Mouse (Mus musculus) spleen, postnatal 4 days (tissue): ENCODE measurements around the gene Fam76a.
A peak's percentile ranks its signal among the peaks of the same experiment; 100 is the strongest.

Experiments used
- DNase-seq, 2 experiments: peaks; one replicate each; pipeline ENCODE4 v3.0.0; 2022; ENCODE audit warnings: low spot score in 2 of 2

The Fam76a gene

DNA sequence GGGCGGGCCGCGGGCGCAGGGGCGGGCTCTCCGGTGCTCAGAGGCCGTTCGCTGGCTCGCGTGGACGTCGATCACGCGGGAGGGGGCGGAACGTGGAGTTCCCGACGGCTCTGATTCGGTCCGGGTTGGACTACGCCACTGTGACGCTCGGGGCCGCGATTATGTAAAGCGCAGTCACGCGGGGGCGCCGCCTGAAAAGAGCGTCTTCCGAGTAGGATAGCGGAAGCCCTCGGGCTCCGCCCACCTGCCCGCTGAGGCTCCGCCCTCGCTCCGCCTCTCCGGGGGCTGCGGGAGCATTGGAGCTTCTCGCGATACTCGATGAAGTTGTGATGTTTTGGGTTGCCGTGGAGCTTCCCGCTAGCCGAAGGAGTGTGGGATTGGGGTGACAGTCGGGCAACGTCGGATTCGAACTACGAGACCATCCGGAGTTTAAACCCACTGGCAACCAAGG lies at the start of gene Fam76a:
Fam76a (minus strand) TSS at position 1 of the 451 bp plus-strand sequence.
- DNase-seq = peak; percentile 99

DNA sequence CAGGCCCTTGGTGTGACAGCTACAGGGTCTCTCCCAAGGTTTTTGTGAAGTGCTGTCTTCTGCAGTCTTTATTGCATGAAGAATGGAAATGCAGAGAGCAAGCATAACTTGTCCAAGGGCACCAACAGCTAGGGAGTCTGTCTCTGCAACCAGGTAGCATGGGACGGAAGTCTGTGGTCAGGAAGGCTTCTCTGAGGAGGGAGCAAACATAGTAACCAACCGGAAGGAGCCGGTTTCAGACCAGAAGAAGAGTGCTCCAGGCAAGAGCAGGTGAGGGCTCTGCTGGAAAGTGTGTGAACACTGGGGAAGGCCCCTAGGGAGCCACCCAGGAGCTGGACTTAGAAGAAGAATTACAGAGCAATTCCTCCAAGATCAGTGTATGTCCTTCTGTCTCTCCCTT lies 49.7 kb upstream of the Fam76a start:
- no peak for DNase-seq

DNA sequence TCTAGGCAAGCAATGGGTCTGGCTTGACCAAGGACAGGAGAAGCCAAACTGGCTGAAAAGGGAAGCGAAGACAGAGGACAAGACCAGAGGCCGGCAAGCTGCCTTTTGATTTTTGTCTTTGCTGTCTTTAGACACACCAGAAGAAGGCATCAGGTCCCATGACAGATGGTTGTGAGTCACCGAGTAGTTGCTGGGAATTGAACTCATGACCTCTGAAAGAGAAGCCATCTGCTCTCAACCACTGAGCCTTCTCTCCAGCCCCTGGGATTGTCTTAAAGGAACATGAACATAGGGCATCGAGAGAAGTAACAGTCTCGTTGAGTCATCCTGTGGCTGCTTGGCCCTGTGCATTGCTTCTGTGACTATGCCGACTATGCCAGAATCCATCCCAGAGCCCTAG lies 49.2 kb upstream of the Fam76a start:
- DNase-seq = no peak

DNA sequence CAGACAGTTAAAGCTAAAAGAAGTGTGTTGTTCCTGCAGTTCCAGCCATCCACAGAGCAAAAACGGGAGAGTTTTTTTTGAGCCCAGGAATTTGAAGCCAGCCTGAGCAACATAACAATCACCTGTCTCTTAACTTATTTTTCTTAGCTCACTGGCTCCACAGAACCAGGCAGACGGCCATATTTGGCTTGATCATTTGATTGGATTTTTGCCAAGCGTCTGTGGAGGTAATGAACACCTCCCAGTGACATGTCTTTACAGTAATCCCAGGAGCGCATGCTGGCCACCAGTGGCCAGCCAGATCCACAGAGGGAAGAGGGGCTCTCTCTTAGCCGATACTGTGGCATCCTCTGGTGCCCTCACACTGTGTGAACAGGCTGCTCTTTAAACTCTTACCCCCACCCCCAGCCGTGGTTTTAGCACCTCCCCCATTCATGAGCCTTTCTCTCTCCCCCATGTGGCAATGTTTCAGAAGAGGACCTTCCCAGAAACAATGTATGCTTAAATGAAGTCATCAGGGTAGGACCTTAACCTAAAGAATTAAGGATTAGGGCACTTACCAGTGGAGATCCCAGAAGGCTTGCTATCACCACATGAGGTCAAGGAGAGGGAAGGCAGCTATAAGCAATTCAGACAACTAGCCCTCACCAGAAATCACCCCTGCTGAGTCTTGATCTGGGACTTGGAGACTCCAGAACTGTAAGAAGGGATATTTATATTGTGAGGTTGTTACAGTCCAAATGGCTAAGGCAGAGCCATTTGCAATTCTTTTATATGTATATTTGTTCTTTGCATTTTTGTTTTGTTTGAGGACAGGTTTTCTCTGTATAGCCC lies 46.0 kb upstream of the Fam76a start:
- no peak for DNase-seq

DNA sequence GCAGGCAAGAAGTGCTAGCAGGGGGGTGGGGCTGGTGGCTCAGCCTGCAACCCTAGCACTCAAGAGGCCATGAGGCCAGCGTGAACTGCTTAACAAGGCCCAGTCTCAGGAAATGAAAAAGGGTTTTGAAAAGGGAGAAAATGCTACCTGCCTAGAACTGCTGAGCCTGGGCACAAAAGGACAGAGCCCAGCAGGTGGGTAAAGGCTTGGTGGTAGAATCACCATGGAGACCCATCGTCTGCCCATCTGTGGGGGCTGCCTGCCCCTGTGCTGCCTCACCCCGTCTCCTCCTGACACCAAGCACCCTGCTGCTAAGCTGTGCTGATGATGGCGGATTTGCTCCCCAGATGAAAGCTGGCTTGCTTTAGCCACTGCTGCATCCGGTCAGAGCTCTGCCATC lies 42.1 kb upstream of the Fam76a start:
- no peak for DNase-seq

DNA sequence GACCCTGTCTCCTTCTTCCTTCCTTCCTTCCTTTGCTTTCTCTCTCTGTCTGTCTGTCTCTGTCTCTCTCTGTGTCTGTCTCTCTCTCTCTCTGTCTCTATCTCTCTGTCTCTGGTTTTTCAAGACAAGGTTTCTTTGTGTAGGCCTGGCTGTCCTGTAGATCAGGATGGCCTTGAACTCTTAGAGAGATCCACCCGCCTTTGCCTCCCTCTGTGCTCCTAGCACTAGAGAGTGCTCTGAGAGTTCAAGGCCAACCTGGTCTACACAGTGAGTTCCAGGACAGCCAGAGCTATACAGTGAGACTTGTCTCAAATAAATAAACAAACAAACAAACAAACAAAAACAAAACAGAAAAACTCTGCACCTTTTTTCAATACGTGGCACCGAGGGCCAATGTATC lies 41.7 kb upstream of the Fam76a start:
- DNase-seq = no peak

DNA sequence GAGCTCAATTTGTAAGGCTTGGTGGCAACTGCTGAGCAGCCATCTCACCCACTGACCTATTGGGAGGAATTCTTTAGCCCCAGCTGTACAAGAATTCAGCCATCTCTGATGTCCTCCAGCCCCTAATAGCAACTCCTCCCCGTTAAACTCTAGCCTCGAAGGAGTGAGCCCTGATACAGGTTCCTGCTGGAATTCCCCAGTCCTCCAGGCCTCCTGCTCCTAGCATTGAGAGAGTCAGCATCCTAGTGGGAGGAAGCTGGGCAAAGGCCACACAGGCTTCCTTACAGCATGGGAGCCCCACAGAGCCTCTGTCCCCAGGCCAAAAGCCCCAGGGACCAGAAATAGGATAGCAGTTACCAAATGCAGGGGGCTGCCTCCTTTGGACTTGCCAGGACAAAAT lies 41.1 kb upstream of the Fam76a start:
- DNase-seq = no peak

DNA sequence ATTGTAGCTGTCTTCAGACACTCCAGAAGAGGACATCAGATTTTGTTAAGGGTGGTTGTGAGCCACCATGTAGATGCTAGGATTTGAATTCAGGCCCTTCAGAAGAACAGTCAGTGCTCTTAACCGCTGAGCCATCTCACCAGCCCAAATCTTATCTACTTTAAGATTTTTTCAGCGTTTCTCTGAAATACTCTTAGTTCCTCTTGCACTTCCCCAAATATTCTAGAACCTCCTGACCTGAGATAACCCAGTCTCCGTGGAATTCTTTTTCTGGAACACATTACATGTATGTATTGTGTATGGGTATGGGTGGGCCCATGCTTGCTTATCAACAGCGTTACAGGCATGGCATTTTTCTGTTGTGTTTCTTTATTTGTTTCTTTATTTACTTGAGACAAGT lies 40.3 kb upstream of the Fam76a start:
- no peak for DNase-seq

DNA sequence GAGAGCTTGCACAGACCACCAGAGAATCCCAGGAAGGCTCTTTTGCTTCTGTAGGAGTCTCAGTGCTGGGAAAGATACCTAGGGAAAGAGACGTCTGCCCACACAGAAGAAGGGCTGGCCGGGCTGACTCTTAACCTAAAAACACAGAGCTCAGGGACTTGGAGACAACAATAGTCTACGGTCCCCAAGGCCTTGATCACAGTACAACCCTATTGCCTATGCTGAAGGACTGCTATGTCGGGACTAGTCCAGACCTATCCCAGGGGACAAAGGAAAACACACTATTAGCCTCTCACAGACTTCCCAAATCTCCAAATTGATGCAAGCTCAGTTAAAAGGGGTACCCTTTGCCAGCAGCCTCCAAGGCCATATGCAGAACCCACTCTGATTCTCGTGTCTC lies 39.5 kb upstream of the Fam76a start:
- DNase-seq = no peak

DNA sequence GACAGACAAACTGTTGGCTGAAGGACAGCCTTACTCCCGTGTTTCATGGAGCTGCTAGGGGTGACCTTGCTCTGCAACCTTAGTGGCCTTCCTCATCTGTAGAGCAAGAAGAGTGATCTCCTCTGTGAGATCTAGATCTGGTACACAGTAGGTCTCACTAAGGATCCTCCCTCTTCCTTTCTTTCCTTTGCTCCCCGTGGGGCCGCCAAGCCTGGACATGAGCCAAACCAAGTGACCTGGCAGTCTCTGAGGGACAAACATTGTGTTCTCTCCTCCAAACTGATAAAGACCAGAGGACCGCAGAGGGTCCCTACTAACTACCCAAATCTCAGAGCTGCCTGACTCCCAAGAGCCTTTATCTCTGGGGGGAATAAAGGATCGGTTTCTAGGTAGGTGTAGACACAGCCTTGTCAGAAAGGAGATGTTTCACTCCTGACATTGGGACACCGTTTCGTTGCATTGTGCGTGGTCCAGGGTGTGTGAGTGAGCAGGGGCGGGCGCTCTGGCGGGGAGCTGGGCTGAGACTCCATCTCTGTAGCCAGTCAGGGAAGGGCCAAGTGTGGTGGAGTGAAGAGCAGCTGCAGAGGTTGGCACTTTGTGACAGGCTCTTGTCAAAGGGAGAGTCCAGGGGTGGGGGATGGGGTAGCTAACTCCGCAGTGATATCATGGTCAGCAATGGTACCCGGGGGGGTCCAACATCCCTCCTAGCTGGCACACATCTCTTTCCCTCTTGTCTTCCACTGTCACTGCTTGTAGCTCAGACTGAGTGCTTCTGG lies 38.7 kb upstream of the Fam76a start:
- no peak for DNase-seq

DNA sequence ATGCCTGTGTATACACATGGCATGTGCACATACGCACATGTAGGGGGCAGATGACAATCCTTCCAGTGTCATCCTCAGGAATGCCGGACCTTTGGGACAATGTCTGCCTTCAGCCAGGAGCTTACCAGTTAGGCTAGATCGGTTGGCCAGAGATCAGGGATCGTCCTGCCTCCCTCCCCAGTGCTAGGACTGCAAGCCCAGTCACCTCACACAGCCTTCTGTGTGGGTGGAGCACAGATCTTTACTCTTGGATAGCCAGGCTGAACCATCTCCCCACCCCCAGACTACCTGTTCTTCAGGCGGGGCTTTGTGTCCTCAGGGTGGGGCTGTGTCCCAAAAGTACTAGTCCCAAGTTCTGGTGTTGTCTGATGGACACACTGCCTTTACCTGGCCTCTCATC lies 38.0 kb upstream of the Fam76a start:
- no peak for DNase-seq

DNA sequence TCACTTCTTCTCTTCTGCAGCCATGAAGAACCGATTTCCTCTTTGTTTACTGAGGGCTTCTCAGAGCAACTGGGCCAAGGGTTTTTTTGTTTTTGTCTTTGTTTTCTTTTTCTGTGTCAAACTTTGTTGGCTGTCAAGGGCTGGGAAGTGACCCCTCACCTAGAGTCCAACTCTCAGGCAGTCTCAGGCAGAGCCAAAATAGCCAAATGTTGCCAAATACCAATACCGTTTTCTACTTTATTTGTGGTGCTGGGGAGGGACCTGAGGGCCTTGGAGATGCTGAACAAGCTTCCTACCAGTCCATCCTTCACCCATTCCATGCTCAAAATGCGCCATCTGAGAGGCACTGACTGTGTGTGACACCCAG lies 37.3 kb upstream of the Fam76a start:
- no peak for DNase-seq

DNA sequence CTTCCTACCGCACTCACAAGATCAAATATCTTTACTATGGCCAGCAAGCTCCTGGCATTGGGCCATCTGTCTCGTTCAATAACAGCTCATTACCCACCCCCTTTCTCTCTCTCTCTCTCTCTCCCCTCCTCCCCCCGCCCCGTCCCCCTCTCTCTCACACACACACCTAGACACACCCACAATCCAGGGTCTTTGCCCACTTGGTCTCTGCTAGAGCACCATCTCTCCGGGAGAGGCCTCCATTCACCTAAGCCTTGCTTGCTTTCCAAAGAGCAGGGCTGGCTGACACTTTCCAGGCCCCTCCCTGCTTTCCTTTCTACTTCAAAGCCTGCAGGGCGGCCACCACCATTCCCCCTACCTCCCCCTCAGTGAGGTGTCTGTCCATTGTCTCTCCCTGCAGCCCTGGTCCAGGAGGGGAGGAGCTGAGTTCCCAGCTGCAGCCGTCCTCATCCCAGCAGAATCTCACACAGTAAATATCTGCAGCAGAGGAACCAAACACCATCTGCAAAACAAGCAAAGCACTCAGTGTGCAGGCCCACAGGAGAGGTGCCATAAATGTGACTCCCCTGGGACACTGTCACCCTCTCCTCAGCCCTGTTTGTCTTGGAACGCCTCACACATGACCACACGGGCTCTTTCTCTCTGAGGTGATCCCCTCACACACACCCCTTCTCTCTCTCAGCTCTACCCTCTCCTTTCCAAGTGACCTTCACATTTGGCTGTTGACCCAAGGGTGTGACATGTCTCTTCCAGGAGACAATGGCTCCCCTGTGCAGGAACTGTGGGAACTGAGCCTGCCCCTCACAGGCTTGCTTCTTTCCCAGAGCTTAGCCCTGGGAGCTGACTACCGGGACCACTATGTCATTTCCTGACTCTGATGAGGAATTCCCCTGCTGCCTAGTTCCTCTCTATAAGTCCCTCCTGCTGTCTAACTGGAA lies 36.7 kb upstream of the Fam76a start:
- DNase-seq = no peak

DNA sequence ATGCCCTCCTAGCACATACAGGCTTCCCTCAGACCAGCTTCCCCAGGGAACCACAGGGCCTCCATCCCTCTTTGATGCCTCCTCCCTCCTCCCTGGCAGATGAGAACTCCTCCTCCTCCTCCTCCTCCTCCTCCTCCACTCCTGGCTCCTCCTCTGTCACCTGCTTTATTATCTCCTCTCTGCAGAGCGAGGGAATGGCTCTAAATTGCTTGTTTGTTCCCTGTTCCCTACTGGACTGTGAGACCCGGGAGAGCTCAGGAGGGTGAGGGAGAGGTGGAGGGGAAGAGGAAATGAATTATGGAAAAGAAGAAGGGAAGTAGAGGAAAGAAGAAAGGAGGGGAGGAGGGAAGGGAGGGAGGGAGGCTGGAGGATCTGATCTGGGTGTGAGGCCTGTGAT lies 33.0 kb upstream of the Fam76a start:
- DNase-seq = no peak

DNA sequence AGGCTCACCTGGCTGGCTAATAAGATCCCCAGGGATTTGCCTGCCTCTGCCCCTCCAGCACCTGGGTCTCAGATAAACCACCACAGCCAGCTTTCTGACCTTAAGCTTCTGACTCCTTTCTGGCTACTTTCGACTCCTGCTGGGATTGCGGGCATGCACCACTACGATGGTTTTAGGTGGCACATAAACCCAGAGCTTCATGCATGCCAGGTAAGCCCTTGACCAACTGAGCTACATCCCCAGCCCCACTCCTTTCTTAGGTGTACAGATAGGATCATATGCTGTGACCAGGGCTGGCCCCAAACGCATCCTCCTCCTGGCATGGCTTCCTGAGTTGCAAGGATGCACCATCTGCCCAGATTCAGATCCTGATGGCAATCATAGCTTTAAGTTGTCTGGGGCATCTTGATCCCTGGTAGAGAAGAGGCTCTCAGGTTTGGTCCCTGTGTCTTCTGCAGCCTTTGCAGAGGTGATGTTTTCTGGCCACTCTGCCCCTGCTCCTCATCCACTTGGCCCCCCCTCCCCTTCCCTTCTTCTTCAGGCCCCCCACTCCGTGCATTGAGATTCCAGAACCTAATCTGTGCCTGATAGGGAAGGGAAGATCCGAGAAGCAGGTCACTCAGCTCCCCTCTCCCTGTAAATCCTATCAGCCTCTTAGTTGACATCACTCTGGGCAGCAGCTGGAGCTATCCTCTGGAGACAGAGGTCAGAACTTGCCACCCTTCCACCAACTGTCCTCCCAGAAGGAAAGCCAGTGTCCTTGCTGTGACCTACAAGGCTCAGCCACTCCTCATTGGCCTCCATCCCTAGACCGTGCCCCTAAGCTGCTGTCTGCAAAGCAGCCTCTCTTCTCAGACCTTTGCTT lies 32.4 kb upstream of the Fam76a start:
- DNase-seq = no peak

DNA sequence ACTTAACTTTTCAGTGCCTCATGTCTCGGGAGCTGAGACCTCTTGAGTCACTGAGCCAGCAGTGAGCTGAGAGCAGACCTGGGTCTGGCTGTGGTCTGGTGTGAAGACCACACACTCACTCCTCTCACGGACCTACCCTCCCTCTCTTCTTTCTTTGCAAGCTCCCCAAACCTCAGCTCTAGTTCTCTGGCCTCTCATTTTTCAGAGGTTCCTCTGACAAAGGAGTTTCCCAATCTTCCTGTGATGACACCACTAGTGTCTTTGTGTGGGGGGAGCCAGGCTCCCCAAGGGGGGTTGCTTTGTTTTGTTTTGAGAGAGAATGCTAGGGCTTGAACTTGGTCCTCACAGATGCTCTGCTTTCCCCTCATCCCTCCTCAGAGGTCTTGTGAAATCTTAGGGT lies 28.6 kb upstream of the Fam76a start:
- no peak for DNase-seq

DNA sequence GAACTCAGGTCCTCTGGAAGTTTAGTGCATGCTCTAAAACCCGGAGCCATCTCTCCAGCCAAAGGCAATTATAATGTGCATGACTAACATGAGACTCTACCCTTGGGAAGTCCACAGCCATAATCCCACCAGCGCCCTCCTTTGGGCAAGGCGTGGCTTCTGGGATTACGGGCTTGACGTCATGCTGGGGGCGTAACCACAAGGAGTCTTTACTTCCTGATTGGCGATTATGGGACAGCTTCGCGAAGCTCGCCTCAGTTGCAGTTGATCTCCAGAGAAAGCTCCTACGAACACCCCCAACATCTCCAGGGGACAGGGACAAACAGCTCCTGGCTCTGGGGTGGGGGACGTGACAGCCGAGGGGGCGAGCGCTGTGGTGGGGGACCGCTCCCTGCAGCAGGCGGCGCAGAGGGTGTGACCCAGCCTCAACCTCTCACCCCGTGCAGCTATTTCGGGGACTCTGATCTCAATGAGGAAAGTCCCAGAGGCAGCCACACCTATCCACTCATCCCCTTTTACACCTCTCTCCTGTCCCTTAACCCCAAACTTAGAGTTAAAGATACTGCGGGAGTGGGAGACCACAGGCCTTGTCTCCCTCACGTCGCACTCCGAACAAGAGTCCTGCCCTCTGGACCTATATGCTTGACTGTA lies 27.6 kb upstream of the Fam76a start:
- DNase-seq = no peak

DNA sequence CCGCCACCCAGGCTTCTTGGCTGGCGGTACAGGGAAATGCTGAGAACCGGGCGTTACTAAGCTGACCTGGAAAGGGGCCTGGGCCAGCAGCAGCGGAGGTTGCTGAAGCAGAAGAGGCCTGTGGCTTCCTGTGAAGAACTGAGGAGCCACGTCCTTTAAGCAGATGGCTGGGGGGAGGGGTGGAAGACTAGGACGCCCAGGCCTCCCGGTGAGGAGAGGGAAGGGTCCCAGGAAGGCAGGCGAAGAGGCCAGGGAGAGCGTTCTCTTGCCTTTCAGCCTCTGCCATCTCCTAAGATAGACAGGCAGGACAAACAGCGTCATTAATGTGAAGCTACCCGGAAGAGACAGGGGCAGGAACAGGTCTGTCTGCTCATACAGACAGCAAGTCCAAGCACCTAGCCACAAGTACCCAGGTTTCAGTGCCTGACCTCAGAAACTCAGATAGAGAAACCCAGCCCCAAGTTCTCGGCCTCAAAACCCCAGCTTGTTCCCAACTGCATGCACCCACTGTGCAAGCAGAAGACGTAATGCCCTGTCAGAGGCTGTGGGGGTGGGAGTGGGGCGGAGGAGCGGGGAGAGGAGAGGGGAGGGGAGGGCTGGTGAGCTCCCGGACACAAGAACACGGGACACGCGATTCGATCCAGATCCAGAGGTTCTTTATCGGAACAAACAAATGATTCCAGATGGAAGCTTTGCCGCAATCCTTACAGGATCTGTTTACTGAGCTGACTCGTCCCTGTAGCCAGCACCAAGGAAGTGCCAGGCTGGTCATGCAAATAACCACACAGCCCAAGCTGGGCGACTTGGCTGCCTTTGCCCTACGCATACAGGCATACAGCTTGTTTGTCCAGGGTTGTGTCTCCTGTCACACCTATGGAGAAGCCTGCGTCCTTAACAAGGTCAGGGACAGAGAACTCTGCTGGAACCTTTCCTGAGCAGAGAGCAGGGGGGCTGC lies 24.0 kb upstream of the Fam76a start:
- DNase-seq = peak; percentile 67 to 85

DNA sequence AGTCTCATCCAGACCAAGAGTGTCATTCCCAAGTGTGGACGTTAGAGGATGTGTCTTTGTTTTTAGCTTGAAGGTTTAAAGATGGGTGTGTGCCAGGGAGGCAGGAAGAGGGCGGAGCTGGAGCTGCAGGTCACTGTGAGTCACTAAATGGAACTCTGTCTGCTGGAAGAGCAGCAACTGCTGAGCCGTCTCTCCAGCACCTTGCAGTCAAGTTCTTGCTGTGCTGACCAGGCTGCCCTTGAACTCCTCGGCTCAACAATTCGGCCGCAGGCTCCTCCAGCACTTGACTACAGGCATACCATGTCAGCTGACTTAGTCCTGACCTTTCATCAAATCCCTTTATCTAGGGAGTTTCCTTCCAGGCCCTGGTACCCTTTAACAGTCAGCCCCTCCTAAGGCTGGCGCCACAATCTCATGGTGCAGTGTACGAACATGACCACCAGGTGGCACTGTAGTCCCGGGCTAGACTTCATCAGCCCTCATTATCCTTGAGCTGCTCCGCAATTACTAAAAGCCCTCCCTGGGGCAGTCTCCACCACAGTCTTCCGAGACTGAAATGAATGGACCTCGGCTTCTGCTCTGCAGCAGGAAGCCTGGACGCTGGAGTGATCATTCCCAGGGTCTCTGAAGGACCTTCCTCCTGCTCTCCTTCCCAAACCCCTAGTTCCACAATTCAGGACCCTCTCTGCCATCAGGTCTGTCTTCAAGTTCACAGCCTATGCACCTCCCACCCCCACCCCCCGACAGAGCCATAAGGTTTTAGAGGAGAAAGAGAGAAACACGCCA lies 23.1 kb upstream of the Fam76a start:
- DNase-seq = peak; percentile 84 to 95
